Mouse (Mus musculus): ENCODE measurements around the gene Lrrc66. TPM values are rescaled to one million over a fixed set of nuclear protein-coding genes. Genes with fewer than 3 reads are reported as not detected.

Lrrc66 gene
- polyA plus RNA-seq, 1 experiment from 2014 or later: not detected

GRCm38 (mm10) chr5:73627991-73628390 is 4.3 kb downstream of the Lrrc66 start:
- H3K9ac ChIP-seq (replicated peaks; ENCODE audit: low read length): no peak overlapping the region
- ATAC-seq (ENCODE audit: low FRiP score, low TSS enrichment) (no peak), DNase-seq (no peak)
- no peaks in the 10 kb centered on the region for H3K9me3 ChIP-seq (ENCODE audit: control insufficient read depth, low read length)
- H3K27ac ChIP-seq (replicated peaks; ENCODE audit: low read depth, low read length): no peak overlapping the region
- WGBS: 75% methylated on average over 15 of the region's 15 CpGs
- no peak overlapping the region for H3K4me3 ChIP-seq (replicated peaks; ENCODE audit: low read depth, low read length)
- H3K4me2 ChIP-seq (ENCODE audit: low read length): no peak overlapping the region
- no peaks in the 10 kb centered on the region for H3K4me1 ChIP-seq (ENCODE audit: control insufficient read depth, insufficient read depth, low read length)
- no peaks in the 10 kb centered on the region for H3K27me3 ChIP-seq (ENCODE audit: control insufficient read depth, insufficient read depth, low read length)
- H3K36me3 ChIP-seq (ENCODE audit: control insufficient read depth, insufficient read depth, low read length): no peaks in the 10 kb centered on the region

- WGBS: 52% methylated on average over 4 of the region's 4 CpGs
- Histone ChIP-seq H3K4me1 (ENCODE audit: control insufficient read depth, insufficient read depth, low read length) (no peaks in the 10 kb centered on the region), H3K4me3 (replicated peaks; ENCODE audit: low read depth, low read length) (no peak overlapping the region), H3K4me2 (ENCODE audit: low read length) (no peak overlapping the region), H3K27me3 (ENCODE audit: control insufficient read depth, insufficient read depth, low read length) (no peaks in the 10 kb centered on the region), H3K27ac (replicated peaks; ENCODE audit: low read depth, low read length) (no peak overlapping the region), H3K36me3 (ENCODE audit: control insufficient read depth, insufficient read depth, low read length) (no peaks in the 10 kb centered on the region), H3K9ac (replicated peaks; ENCODE audit: low read length) (no peak overlapping the region), H3K9me3 (ENCODE audit: control insufficient read depth, low read length) (no peaks in the 10 kb centered on the region)
- no peak for DNase-seq
- no peak for ATAC-seq (ENCODE audit: low FRiP score, low TSS enrichment)
Observed at GRCm38 (mm10) chr5:73627559-73627958, 4.8 kb downstream of the Lrrc66 start.

GRCm38 (mm10) chr5:73626842-73627241 is 5.5 kb downstream of the Lrrc66 start:
- DNase-seq (no peak), ATAC-seq (ENCODE audit: low FRiP score, low TSS enrichment) (no peak)
- Histone ChIP-seq H3K9me3 (ENCODE audit: control insufficient read depth, low read length) (no peaks in the 10 kb centered on the region), H3K36me3 (ENCODE audit: control insufficient read depth, insufficient read depth, low read length) (no peaks in the 10 kb centered on the region), H3K27ac (replicated peaks; ENCODE audit: low read depth, low read length) (no peak overlapping the region), H3K4me1 (ENCODE audit: control insufficient read depth, insufficient read depth, low read length) (no peaks in the 10 kb centered on the region), H3K4me3 (replicated peaks; ENCODE audit: low read depth, low read length) (no peak overlapping the region), H3K27me3 (ENCODE audit: control insufficient read depth, insufficient read depth, low read length) (no peaks in the 10 kb centered on the region), H3K9ac (replicated peaks; ENCODE audit: low read length) (no peak overlapping the region), H3K4me2 (ENCODE audit: low read length) (no peak overlapping the region)
- 93% methylated on average over 7 of the region's 7 CpGs for WGBS

- no peak overlapping the region for H3K27ac ChIP-seq (replicated peaks; ENCODE audit: low read depth, low read length)
- H3K36me3 ChIP-seq (ENCODE audit: control insufficient read depth, insufficient read depth, low read length): no peaks in the 10 kb centered on the region
- 84% methylated on average over 1 of the region's 1 CpGs for WGBS
- no peaks in the 10 kb centered on the region for H3K27me3 ChIP-seq (ENCODE audit: control insufficient read depth, insufficient read depth, low read length)
- no peaks in the 10 kb centered on the region for H3K9me3 ChIP-seq (ENCODE audit: control insufficient read depth, low read length)
- no peak for ATAC-seq (ENCODE audit: low FRiP score, low TSS enrichment)
- no peak for DNase-seq
- H3K4me3 ChIP-seq (replicated peaks; ENCODE audit: low read depth, low read length): no peak overlapping the region
- H3K4me2 ChIP-seq (ENCODE audit: low read length): no peak overlapping the region
- no peaks in the 10 kb centered on the region for H3K4me1 ChIP-seq (ENCODE audit: control insufficient read depth, insufficient read depth, low read length)
- H3K9ac ChIP-seq (replicated peaks; ENCODE audit: low read length): no peak overlapping the region
Observed at GRCm38 (mm10) chr5:73625505-73625904, 6.8 kb downstream of the Lrrc66 start.

GRCm38 (mm10) chr5:73618969-73619368 is 13.4 kb downstream of the Lrrc66 start:
- DNase-seq (no peak), ATAC-seq (ENCODE audit: low FRiP score, low TSS enrichment) (no peak)
- Histone ChIP-seq H3K27me3 (ENCODE audit: control insufficient read depth, insufficient read depth, low read length) (no peaks in the 10 kb centered on the region), H3K9me3 (ENCODE audit: control insufficient read depth, low read length) (no peaks in the 10 kb centered on the region), H3K4me2 (ENCODE audit: low read length) (no peak overlapping the region), H3K36me3 (ENCODE audit: control insufficient read depth, insufficient read depth, low read length) (no peaks in the 10 kb centered on the region), H3K9ac (replicated peaks; ENCODE audit: low read length) (no peak overlapping the region), H3K27ac (replicated peaks; ENCODE audit: low read depth, low read length) (no peak overlapping the region), H3K4me1 (ENCODE audit: control insufficient read depth, insufficient read depth, low read length) (no peaks in the 10 kb centered on the region), H3K4me3 (replicated peaks; ENCODE audit: low read depth, low read length) (no peak overlapping the region)
- 83% methylated on average over 1 of the region's 1 CpGs for WGBS

GRCm38 (mm10) chr5:73615211-73615610 is 17.1 kb downstream of the Lrrc66 start:
- Histone ChIP-seq H3K27ac (replicated peaks; ENCODE audit: low read depth, low read length) (no peak overlapping the region), H3K27me3 (ENCODE audit: control insufficient read depth, insufficient read depth, low read length) (no peaks in the 10 kb centered on the region), H3K4me2 (ENCODE audit: low read length) (no peak overlapping the region), H3K4me3 (replicated peaks; ENCODE audit: low read depth, low read length) (no peak overlapping the region), H3K9ac (replicated peaks; ENCODE audit: low read length) (no peak overlapping the region), H3K36me3 (ENCODE audit: control insufficient read depth, insufficient read depth, low read length) (no peaks in the 10 kb centered on the region), H3K4me1 (ENCODE audit: control insufficient read depth, insufficient read depth, low read length) (no peaks in the 10 kb centered on the region), H3K9me3 (ENCODE audit: control insufficient read depth, low read length) (no peaks in the 10 kb centered on the region; the same call in 1 of the 2 replicates)
- DNase-seq (no peak), ATAC-seq (ENCODE audit: low FRiP score, low TSS enrichment) (no peak)
- WGBS: 79% methylated on average over 7 of the region's 7 CpGs

- H3K9me3 ChIP-seq (ENCODE audit: control insufficient read depth, low read length): no peaks in the 10 kb centered on the region; the same call in 1 of the 2 replicates
- H3K4me1 ChIP-seq (ENCODE audit: control insufficient read depth, insufficient read depth, low read length): no peaks in the 10 kb centered on the region
- no peak overlapping the region for H3K9ac ChIP-seq (replicated peaks; ENCODE audit: low read length)
- WGBS: 94% methylated on average over 8 of the region's 8 CpGs
- no peak overlapping the region for H3K4me3 ChIP-seq (replicated peaks; ENCODE audit: low read depth, low read length)
- DNase-seq (no peak), ATAC-seq (ENCODE audit: low FRiP score, low TSS enrichment) (no peak)
- no peak overlapping the region for H3K4me2 ChIP-seq (ENCODE audit: low read length)
- no peaks in the 10 kb centered on the region for H3K36me3 ChIP-seq (ENCODE audit: control insufficient read depth, insufficient read depth, low read length)
- H3K27me3 ChIP-seq (ENCODE audit: control insufficient read depth, insufficient read depth, low read length): no peaks in the 10 kb centered on the region
- H3K27ac ChIP-seq (replicated peaks; ENCODE audit: low read depth, low read length): no peak overlapping the region
Observed at GRCm38 (mm10) chr5:73613296-73613695, 19.0 kb downstream of the Lrrc66 start.

GRCm38 (mm10) chr5:73611071-73611470 is 21.3 kb downstream of the Lrrc66 start:
- no peak for DNase-seq
- H3K4me3 ChIP-seq (replicated peaks; ENCODE audit: low read depth, low read length): no peak overlapping the region
- no peaks in the 10 kb centered on the region for H3K4me1 ChIP-seq (ENCODE audit: control insufficient read depth, insufficient read depth, low read length)
- H3K27me3 ChIP-seq (ENCODE audit: control insufficient read depth, insufficient read depth, low read length): no peaks in the 10 kb centered on the region
- H3K4me2 ChIP-seq (ENCODE audit: low read length): no peak overlapping the region
- H3K9ac ChIP-seq (replicated peaks; ENCODE audit: low read length): no peak overlapping the region
- WGBS: 94% methylated on average over 4 of the region's 4 CpGs
- no peak overlapping the region for H3K27ac ChIP-seq (replicated peaks; ENCODE audit: low read depth, low read length)
- no peak for ATAC-seq (ENCODE audit: low FRiP score, low TSS enrichment)
- H3K36me3 ChIP-seq (ENCODE audit: control insufficient read depth, insufficient read depth, low read length): no peaks in the 10 kb centered on the region
- H3K9me3 ChIP-seq (ENCODE audit: control insufficient read depth, low read length): peaks cover 7% of the 10 kb centered on the region; the same call in 1 of the 2 replicates

- ATAC-seq (ENCODE audit: low FRiP score, low TSS enrichment) (no peak), DNase-seq (no peak)
- Histone ChIP-seq H3K27me3 (ENCODE audit: control insufficient read depth, insufficient read depth, low read length) (no peaks in the 10 kb centered on the region), H3K4me2 (ENCODE audit: low read length) (no peak overlapping the region), H3K36me3 (ENCODE audit: control insufficient read depth, insufficient read depth, low read length) (no peaks in the 10 kb centered on the region), H3K27ac (replicated peaks; ENCODE audit: low read depth, low read length) (no peak overlapping the region), H3K9me3 (ENCODE audit: control insufficient read depth, low read length) (peaks cover 7% of the 10 kb centered on the region; the same call in 1 of the 2 replicates), H3K4me1 (ENCODE audit: control insufficient read depth, insufficient read depth, low read length) (no peaks in the 10 kb centered on the region), H3K4me3 (replicated peaks; ENCODE audit: low read depth, low read length) (no peak overlapping the region), H3K9ac (replicated peaks; ENCODE audit: low read length) (no peak overlapping the region)
- WGBS: 86% methylated on average over 6 of the region's 6 CpGs
Observed at GRCm38 (mm10) chr5:73604964-73605363, 27.4 kb downstream of the Lrrc66 start.

Data from midbrain, embryonic 14.5 days (tissue).